Mouse (Mus musculus): ENCODE data around the gene Fbln2. TPM values are rescaled to one million over a fixed set of nuclear protein-coding genes. Genes with fewer than 3 reads are reported as not detected.

The Fbln2 gene
- polyA plus RNA-seq (2012; rRNA removed): 74.3 and 81.5 TPM in 2 replicates

DNA sequence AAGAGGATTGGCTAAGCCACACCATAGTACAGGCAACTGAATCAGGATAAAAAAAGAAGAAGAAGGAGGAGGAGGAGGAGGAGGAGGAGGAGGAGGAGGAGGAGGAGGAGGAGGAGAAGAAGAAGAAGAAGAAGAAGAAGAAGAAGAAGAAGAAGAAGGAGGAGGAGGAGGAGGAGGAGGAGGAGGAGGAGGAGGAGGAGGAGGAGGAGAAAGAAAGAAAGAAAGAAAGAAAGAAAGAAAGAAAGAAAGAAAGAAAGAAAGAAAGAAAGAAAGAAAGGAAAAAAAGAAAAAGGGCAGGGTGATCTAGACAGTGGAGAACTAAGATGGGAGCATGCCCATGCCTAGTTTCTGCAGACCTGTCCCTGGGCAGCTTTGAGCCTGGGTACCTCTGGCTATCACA, at the start of gene Fbln2:
Gene Fbln2, plus strand, starts transcription at position 301 of the 400 bp plus-strand sequence.

Other genes with a start within 250 kb of the Fbln2 start
- gene Iqsec1, start 223.8 kb upstream of the Fbln2 start, polyA plus RNA-seq (2012; rRNA removed): 93.5 and 102 TPM in 2 replicates
- gene Nup210, start 95.6 kb upstream of the Fbln2 start, polyA plus RNA-seq (2012; rRNA removed): 16.3 and 24.0 TPM in 2 replicates
- gene Hdac11, start 55.8 kb upstream of the Fbln2 start, polyA plus RNA-seq (2012; rRNA removed): 31.8 and 37.0 TPM in 2 replicates
- not detected in 2 replicates for gene Wnt7a, start 198.9 kb downstream of the Fbln2 start, polyA plus RNA-seq (2012; rRNA removed)